11 mouse cellular contexts compared by ENCODE assay signal in genomic region chr1:23228478-23228877, GRCm38 (mm10).
DNase-seq lines count a peak whose midpoint lies in the region; ATAC-seq and TF ChIP-seq lines count a peak whose summit lies in the region.
"Had no signal": no experiment of that assay in that cellular context is flagged by ENCODE, and none has a peak within 500 bp of the region (broad histone marks: within the 10 kb centered on the region; RNA-seq: fewer than 3 reads in every experiment).

No protein-coding gene starts in this region.

- peak; percentile 76 for ATAC-seq in heart, embryonic 16.5 days (replicated peaks; ENCODE audit: extremely low read depth, insufficient read depth, low FRiP score)
- ATAC-seq in lung, postnatal 0 days = peak; percentile 90
- ATAC-seq in hindbrain, postnatal 0 days = no peak
- ATAC-seq: inflammation-experienced regulatory T-cells, adult 6 months had no signal

- no peak for TF ChIP-seq EP300 in lung, postnatal 0 days (IDR thresholded peaks at IDR 0.05)

- H3K27ac ChIP-seq in heart, embryonic 16.5 days (ENCODE audit: low read length) = no peak overlapping the region
- H3K27ac ChIP-seq in lung, postnatal 0 days (ENCODE audit: low read length) = no peak overlapping the region
- H3K27ac ChIP-seq in hindbrain, postnatal 0 days = no peak overlapping the region
- H3K27ac ChIP-seq: liver, embryonic 14.5 days had no signal

- intact Hi-C loops in heart, postnatal 10 days (cut with DNase I) = no loop called here

- no peak for DNase-seq in heart, postnatal 10 days
- DNase-seq in 416B (ENCODE audit: low read depth) = peak; percentile 3
- peak; percentile 13 for DNase-seq in c-Kit-positive CD71-positive TER-119-positive erythroid progenitor cells, embryonic 14.5 days (ENCODE audit: low spot score)
- DNase-seq in lung, postnatal 0 days (ENCODE audit: low spot score) = peak; percentile 67
- DNase-seq in hindbrain, postnatal 0 days (ENCODE audit: low spot score) = no peak
- no peak for DNase-seq in thymus, postnatal 0 days (ENCODE audit: low spot score)
- no peak for DNase-seq in thymus, postnatal 25 days

- no peak overlapping the region for H3K4me2 ChIP-seq in heart, embryonic 16.5 days (ENCODE audit: low read depth, low read length)
- H3K4me2 ChIP-seq in lung, postnatal 0 days (replicated peaks; ENCODE audit: low read depth, low read length) = no peak overlapping the region
- no peak overlapping the region for H3K4me2 ChIP-seq in hindbrain, postnatal 0 days (ENCODE audit: low read depth, low read length)

- no peaks in the 10 kb centered on the region for H3K27me3 ChIP-seq in heart, embryonic 16.5 days (ENCODE audit: control insufficient read depth, insufficient read depth, low read length)
- H3K27me3 ChIP-seq in lung, postnatal 0 days (replicated peaks; ENCODE audit: insufficient read depth, low read length) = no peaks in the 10 kb centered on the region
- no peaks in the 10 kb centered on the region for H3K27me3 ChIP-seq in hindbrain, postnatal 0 days (ENCODE audit: insufficient read depth, low read length)
- H3K27me3 ChIP-seq: CH12.LX had no signal

- H3K9ac ChIP-seq in heart, embryonic 16.5 days (ENCODE audit: low read length) = no peak overlapping the region
- H3K9ac ChIP-seq in lung, postnatal 0 days (replicated peaks; ENCODE audit: low read depth) = no peak overlapping the region
- no peak overlapping the region for H3K9ac ChIP-seq in hindbrain, postnatal 0 days (replicated peaks; ENCODE audit: low read length)
- H3K9ac ChIP-seq: liver, embryonic 14.5 days had no signal

- no peaks in the 10 kb centered on the region for H3K36me3 ChIP-seq in heart, embryonic 16.5 days (ENCODE audit: control insufficient read depth, insufficient read depth)
- H3K36me3 ChIP-seq in lung, postnatal 0 days (ENCODE audit: insufficient read depth, low read length) = no peaks in the 10 kb centered on the region
- H3K36me3 ChIP-seq in hindbrain, postnatal 0 days (ENCODE audit: insufficient read depth, low read length) = no peaks in the 10 kb centered on the region

- WGBS in heart, embryonic 16.5 days = 52% methylated on average over 6 of the region's 6 CpGs
- WGBS in lung, postnatal 0 days = 48% methylated on average over 6 of the region's 6 CpGs
- 76% methylated on average over 6 of the region's 6 CpGs for WGBS in hindbrain, postnatal 0 days

- no peak overlapping the region for H3K4me3 ChIP-seq in heart, embryonic 16.5 days (ENCODE audit: low read length)
- H3K4me3 ChIP-seq in lung, postnatal 0 days (ENCODE audit: low read depth, low read length) = no peak overlapping the region
- H3K4me3 ChIP-seq in hindbrain, postnatal 0 days (ENCODE audit: low read length) = no peak overlapping the region

- H3K4me1 ChIP-seq in heart, embryonic 16.5 days (ENCODE audit: control insufficient read depth, insufficient read depth, low read length) = no peaks in the 10 kb centered on the region
- no peaks in the 10 kb centered on the region for H3K4me1 ChIP-seq in lung, postnatal 0 days (ENCODE audit: insufficient read depth, low read depth, low read length)
- no peaks in the 10 kb centered on the region for H3K4me1 ChIP-seq in hindbrain, postnatal 0 days (ENCODE audit: insufficient read depth, low read length)

- no peak for TF ChIP-seq CTCF in lung, postnatal 0 days (IDR thresholded peaks at IDR 0.05)
- TF ChIP-seq CTCF in hindbrain, postnatal 0 days (IDR thresholded peaks at IDR 0.05; ENCODE audit: low read depth) = no peak

- no peaks in the 10 kb centered on the region for H3K9me3 ChIP-seq in heart, embryonic 16.5 days (replicated peaks; ENCODE audit: control insufficient read depth, low read length)
- no peaks in the 10 kb centered on the region for H3K9me3 ChIP-seq in lung, postnatal 0 days (ENCODE audit: low read length)
- H3K9me3 ChIP-seq in hindbrain, postnatal 0 days (ENCODE audit: low read length) = no peaks in the 10 kb centered on the region

Comparison
In these comparisons a context has a peak if more than half of its experiments do, and no peak if none do; other contexts are left out.
1. DNase-seq: peak in 416B (single experiment), c-Kit-positive CD71-positive TER-119-positive erythroid progenitor cells, embryonic 14.5 days (single experiment) and lung, postnatal 0 days (single experiment); none in heart, postnatal 10 days (0 of 2), hindbrain, postnatal 0 days (single experiment), thymus, postnatal 0 days (single experiment) and thymus, postnatal 25 days (single experiment).